In the genomic region with DNA sequence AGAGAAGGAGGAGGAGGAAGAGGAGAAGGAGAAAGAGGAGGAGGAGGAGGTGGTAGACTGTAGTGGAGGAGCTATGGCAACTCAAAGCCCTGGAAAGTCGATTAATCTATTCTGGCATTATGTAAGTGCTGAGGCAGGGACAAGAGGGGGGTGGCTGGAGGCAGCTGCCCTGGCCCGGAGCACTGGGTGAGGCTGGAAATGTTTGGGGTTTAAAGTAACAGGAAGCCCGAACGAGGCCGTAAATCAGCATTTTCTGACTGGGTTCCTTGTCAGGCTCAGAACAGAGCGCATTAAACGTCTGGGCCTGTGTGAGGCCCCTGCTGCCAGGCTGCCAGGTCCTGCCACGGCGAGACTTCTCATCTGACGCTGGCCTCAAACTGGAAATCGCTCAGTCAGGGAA, we compare ENCODE assay signal across 12 mouse cellular contexts.
DNase-seq lines count a peak whose midpoint lies in the region; ATAC-seq lines count a peak whose summit lies in the region.
"Had no signal": no experiment of that assay in that cellular context is flagged by ENCODE, and none has a peak within 500 bp of the region (broad histone marks: within the 10 kb centered on the region; RNA-seq: fewer than 3 reads in every experiment).

No protein-coding gene starts in this region.

- peaks cover 28% of the 10 kb centered on the region for H3K4me1 ChIP-seq in embryonic facial prominence, embryonic 13.5 days

- H3K4me3 ChIP-seq in embryonic facial prominence, embryonic 13.5 days: no peak overlapping the region
- H3K4me3 ChIP-seq: heart, embryonic 15.5 days had no signal

- WGBS in embryonic facial prominence, embryonic 13.5 days: 34% methylated on average over 11 of the region's 11 CpGs

- peak; percentile 45 for DNase-seq in kidney, adult 9 months
- DNase-seq in kidney, adult 11 months: no peak
- peak; percentile 36 to 62 for DNase-seq in kidney, postnatal 25 days
- DNase-seq in lung, postnatal 25 days (ENCODE audit: low spot score): peak; percentile 36
- no peak for DNase-seq in adrenal gland, postnatal 14 days
- DNase-seq in cerebellum, adult 8-10 months: no peak
- DNase-seq: adrenal gland, postnatal 36 days; cerebellum, adult 11-12 months had no signal

- peak overlapping the region; percentile 69 for H3K27ac ChIP-seq in embryonic facial prominence, embryonic 13.5 days
- H3K27ac ChIP-seq: heart, embryonic 15.5 days; macrophage had no signal

- H3K27me3 ChIP-seq in embryonic facial prominence, embryonic 13.5 days: peaks cover 61% of the 10 kb centered on the region

- H3K9ac ChIP-seq in embryonic facial prominence, embryonic 13.5 days: peak overlapping the region; percentile 32; the same call in 1 of the 2 replicates
- H3K9ac ChIP-seq: heart, embryonic 15.5 days had no signal

- H3K9me3 ChIP-seq in embryonic facial prominence, embryonic 13.5 days: no peaks in the 10 kb centered on the region
- H3K9me3 ChIP-seq: heart, embryonic 15.5 days had no signal

- no peak for ATAC-seq in embryonic facial prominence, embryonic 13.5 days (ENCODE audit: insufficient number of reproducible peaks, insufficient read depth, low FRiP score, low TSS enrichment, low read depth)
- ATAC-seq: intestine, postnatal 0 days had no signal

- H3K4me2 ChIP-seq in embryonic facial prominence, embryonic 13.5 days: no peak overlapping the region
- H3K4me2 ChIP-seq: heart, embryonic 15.5 days had no signal

- no peaks in the 10 kb centered on the region for H3K36me3 ChIP-seq in embryonic facial prominence, embryonic 13.5 days
- H3K36me3 ChIP-seq: heart, embryonic 15.5 days had no signal

Comparison
In these comparisons a context has a peak if more than half of its experiments do, and no peak if none do; other contexts are left out.
1. DNase-seq: peak in kidney, adult 9 months (single experiment), kidney, postnatal 25 days (2 of 2) and lung, postnatal 25 days (single experiment); none in kidney, adult 11 months (single experiment), adrenal gland, postnatal 14 days (single experiment) and cerebellum, adult 8-10 months (single experiment).